Mouse (Mus musculus): ENCODE measurements around the gene Gm36028.

The Gm36028 gene

GRCm38 (mm10) chr16:37861029-37861428, at the start of gene Gm36028:
Gene Gm36028 (minus strand): TSS chr16:37861146.
- DNase-seq (ENCODE audit: low read depth, low spot score): no peak

GRCm38 (mm10) chr16:37906456-37906855, 45.5 kb upstream of the Gm36028 start:
- DNase-seq (ENCODE audit: low read depth, low spot score): no peak

DNA sequence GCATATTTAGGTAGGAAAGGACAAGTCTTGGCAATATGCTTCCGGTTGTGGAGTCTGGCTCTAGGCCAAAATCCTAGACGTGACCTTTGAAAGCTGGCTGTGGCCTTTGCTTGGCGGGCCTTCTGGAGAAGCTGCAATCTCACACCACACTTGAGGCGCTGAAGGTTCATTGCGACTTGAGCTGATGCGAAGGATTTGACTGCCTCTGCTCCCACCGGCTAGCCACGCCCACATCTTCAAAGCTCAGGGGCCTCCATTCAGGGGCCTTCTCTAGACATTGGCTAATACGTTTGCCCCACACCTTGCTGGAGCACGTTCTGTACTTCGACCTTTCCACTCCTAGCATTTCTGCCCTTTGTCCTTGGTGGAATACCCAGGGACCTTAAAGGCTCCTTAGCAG, 40.4 kb upstream of the Gm36028 start:
- DNase-seq (ENCODE audit: low read depth, low spot score): no peak

GRCm38 (mm10) chr16:37899357-37899756, 38.4 kb upstream of the Gm36028 start:
- no peak for DNase-seq (ENCODE audit: low read depth, low spot score)

DNA sequence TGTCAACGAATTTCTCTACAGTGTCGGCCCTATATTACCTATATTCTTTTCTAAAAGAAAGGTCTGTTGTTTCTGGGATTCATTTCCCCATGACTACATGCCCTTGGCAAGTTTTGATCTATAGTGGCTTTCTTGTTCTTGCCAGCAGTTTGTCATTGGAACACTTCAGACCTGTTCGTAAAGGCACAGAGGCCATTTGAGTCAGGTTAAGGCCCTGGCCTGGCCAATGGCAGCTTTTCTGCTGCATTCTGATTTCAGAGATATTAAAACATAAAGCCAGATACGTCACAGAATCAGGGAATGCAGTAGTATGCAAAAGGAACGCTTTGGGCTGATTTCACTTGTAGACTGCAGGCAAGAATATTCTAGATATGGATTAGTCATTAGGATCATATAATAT, 37.8 kb upstream of the Gm36028 start:
- DNase-seq (ENCODE audit: low read depth, low spot score): no peak

GRCm38 (mm10) chr16:37893942-37894341, 33.0 kb upstream of the Gm36028 start:
- DNase-seq (ENCODE audit: low read depth, low spot score): no peak

GRCm38 (mm10) chr16:37893381-37893780, 32.4 kb upstream of the Gm36028 start:
- DNase-seq (ENCODE audit: low read depth, low spot score): no peak

DNA sequence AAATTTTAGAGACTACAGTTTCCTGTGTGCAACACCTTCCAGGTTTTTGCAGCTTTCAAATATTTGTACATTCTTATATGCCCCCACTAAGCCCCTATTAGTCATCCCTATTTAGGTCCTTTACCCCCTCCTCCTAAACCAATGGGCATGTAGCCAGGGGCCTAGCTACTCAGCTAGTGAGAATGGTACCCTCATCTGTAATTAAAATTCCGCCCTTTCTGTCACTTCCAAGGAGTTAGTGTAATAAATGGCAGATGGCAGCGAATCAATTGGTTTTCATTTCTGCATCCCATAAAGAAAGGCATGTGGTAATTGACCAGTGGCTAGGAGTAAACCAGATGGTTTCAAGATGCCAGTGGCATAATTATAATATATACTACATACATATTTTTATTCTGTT, 31.7 kb upstream of the Gm36028 start:
- no peak for DNase-seq (ENCODE audit: low read depth, low spot score)

- no peak for DNase-seq (ENCODE audit: low read depth, low spot score)
Observed at GRCm38 (mm10) chr16:37888986-37889385, 28.0 kb upstream of the Gm36028 start.

DNA sequence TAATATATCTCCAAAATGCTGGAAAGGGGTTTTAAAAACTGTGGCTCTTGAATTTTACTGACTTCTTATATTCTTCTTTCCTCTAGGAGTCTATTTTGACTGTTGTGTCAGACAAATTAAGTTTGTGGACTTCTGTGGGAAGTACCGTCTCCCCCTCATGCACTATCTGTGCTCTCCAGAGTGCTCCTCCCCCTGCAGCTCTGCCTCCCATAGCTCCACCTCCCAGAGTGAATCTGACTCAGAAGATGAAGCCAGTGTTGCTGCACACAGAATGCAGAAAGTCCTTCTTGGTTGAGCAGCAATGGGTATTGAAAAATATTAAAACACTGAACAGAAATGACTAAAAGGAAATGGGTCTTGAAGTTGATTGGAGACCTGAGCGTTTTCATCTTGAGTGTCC, 20.2 kb upstream of the Gm36028 start:
- DNase-seq (ENCODE audit: low read depth, low spot score): no peak

DNA sequence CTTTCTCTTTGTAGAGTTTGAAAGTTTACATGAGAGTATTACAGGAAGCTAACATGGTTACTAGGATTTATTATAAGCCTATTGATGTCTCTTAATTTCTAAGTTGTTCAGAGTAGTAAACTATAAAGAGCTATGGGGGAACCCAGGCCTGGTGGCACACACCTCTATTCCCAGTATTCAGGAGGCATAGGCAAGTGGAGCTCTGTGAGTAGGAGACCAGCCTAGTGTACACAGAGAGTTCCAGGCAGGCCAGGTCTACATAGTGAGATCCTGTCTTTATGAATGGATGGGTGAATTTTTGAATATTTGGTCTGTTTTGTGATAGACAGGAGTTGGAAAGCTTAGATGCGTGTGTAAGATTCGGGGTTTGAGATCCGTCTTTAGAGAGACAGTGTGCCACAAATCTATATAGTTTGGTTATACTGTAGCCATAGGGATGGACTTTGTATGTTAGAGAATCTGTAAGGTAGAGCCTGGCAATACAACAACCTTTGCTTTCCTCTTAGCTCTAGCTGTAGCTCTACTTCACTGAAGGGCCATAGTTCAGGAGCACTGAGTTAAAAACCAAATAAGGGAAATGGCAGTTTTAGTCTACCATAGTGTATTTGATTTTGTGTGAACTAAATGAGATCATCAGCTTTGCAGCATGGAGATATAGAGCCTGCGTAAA, 18.9 kb upstream of the Gm36028 start:
- no peak for DNase-seq (ENCODE audit: low read depth, low spot score)

DNA sequence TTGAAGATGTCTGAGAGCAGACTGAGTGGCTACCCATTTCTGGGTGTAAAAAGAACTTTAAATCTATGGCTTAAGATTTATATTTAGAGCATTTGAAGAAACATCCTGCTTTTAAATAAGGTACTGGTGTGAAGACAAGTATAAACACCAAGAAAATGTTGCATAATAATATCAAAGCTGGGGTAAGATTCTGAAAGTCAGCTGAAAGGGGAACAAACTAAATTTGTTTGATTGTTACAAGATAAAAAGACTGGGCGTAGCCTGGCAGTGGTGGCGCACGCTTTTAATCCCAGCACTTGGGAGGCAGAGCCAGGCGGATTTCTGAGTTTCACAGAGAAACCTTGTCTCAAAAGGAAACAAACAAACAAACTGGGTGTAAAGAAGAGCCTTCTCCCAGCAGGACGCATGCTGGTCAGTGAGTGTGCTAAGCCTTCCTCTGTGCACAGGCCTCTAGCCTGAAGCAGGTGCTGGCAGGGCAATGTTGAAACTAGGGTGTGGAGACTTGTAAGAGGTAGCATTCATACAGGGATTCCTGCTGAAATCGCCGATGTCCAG, 18.1 kb upstream of the Gm36028 start:
- no peak for DNase-seq (ENCODE audit: low read depth, low spot score)

- no peak for DNase-seq (ENCODE audit: low read depth, low spot score)
Observed at GRCm38 (mm10) chr16:37877406-37877805, 16.5 kb upstream of the Gm36028 start.

- DNase-seq (ENCODE audit: low read depth, low spot score): no peak
Observed at GRCm38 (mm10) chr16:37874501-37875235, 13.7 kb upstream of the Gm36028 start.

DNA sequence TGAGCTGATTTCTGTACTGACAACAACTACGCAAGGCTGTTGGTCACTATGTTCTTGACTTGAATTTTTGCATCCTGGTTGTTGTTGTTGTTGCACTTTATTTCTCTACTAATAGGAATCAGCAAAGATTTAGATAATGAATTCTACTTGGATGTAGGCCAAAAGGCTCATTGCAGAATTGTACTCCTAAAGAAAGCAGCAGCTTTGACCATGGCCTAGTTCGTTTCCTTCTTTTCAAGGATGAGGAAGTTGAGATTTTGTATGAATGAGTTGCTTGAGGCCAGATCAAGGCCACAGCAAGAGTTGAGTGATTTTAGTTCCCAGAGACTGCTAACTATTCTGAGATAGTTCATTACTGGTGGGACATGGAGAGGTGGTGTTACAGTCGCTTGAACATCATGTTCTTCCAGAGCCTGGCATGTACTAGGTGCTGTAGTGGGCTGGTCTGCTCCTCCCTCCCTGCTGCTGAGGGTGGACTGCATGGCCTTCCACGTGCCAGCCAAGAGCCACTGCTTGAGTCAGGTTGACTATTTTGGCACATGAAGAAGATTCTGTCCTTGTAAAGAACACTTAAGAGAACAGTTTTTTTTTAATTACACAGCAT, 10.3 kb upstream of the Gm36028 start:
- peak; percentile 83 for DNase-seq (ENCODE audit: low read depth, low spot score)

DNA sequence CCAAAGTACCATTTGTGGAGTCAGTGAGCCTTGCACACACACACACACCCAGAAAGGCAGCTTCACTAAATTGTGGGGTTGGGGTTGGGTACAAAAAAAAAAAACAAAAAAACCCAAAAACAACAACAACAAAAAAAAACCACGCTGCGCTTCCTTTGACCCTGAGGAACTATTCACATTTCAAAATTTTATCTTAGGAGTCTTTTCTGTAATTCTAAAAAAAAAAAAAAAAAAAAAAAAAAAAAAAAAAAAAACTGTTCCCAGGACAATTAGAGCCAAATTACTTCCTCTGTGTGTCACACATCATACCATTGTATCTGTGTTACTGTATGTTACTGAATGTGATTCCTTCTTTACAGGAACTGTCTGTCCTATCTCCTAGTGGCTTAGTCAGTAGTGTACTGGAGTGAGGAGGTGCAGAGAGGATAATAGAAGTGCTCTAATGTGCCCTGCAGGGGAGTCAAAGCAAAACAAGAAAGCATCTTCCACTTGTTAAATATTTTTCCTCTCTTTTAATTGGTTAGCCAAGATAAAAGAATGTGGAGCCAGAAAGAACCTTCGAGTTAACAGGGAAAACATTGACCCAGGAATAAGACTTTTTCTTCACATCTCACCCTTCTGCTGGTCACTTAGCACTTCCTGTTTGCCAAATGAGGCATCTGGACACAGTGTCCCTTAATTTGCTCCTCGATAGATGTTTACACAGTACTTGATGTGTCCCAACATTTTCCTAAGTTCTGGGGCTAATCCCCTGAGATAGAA, 8.7 kb upstream of the Gm36028 start:
- DNase-seq (ENCODE audit: low read depth, low spot score): no peak

DNA sequence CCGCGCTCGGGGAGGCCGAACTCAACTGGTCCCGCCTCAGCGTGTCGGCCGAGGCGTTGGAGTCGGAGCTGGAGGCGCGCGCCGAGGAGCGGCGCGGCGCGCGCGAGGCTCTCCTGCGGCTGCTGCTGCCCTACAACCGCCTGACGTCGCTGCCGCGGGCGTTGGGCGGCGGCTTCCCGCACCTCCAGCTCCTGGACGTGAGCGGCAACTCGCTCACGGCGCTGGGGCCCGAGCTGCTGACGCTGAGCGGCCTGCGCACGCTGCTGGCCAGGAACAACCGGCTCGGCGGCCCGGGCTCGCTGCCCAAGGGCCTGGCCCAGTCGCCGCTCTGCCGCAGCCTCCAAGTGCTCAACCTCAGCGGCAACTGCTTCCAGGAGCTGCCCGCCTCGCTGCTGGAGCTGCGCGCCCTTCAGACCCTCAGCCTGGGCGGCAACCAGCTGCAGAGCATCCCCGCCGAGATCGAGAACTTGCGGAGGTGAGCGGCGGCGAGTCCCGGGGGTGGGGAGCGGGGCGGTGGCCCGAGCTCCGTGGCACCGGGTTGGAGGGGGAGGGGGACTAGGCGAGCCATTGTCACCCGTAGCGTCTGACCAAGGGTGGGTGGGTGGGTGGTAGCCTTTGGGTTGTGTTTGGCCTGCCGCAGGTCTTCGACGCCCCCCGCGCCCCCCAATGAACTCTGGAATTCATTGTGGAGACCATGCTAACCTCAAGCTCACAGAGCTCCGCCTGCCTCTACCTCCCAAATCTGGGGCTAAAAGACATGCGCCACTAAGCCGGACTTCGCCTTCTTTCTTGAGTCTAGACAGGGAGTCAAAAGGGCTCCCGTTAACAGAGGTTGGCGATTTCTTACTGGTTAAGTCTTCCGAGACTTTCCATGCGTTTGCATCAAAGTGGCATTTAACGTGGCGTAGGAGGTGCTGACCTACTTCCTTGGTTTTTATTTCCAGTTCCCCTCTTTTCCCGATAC, 7.8 kb upstream of the Gm36028 start:
- peak; percentile 69 for DNase-seq (ENCODE audit: low read depth, low spot score)

DNA sequence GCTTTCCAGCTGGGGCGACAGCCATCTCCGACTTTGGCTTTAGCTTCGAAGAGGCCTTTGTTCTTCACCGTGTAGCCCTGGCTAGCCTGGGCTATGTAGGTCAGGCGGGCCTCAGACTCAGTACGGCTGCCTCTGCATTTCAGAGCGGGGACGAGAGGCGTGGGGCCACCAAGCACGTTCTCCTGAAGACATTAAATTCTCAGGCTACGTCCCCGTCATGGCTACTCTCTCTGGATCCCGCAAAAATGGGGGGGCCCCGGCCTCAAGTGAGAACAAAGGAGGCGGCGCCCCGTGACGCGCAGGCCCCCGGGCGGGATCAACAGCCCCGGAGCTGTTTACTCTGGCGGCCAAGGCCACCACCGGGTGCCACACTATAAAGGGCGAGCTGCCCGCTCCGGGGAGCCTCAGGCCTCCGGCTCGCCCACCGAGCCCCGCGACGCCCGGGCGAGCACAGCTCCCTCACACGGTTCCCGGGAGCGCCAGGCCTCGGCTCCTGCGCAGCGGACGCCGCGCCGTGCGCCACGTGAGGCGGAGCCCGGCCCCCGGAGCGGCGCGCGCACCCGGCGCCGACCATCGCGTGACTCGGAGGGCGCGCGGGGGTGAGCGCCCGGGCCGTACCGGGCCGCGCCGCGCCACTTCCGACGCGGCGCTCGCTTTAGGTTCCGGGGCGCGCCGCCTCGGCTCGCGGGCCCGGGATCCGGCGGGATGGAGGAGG, 7.0 kb upstream of the Gm36028 start, which contains the start of gene Lrrc58:
TSS of gene Lrrc58 (plus strand) at position 599 of the 715 bp plus-strand sequence.
- peak; percentile 79 for DNase-seq (ENCODE audit: low read depth, low spot score)

DNA sequence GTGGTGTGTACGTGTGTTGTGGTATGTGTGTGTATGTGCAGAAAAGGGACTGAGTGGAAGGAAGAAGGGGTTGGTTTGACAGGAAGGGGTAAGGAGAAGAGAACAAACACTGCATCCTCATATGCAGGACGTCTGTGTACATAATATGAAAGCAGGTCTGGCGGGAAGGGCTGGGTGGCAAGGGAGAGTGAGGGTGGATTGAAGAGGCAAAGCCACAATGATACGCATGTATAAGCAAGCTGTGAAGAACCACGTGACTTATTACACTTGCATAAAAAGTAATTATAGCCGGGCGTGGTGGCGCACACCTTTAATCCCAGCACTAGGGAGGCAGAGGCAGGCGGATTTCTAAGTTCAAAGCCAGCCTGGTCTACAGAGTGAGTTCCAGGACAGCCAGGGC, 4.9 kb upstream of the Gm36028 start:
- DNase-seq (ENCODE audit: low read depth, low spot score): no peak

GRCm38 (mm10) chr16:37863876-37864275, 2.9 kb upstream of the Gm36028 start:
- no peak for DNase-seq (ENCODE audit: low read depth, low spot score)
